Mouse (Mus musculus) small intestine, adult 2 months (tissue): ENCODE data around the gene Prdx6b. TPM values are rescaled to one million over a fixed set of nuclear protein-coding genes. Genes with fewer than 3 reads are reported as not detected.

Experiments used
- H3K27ac ChIP-seq: fragments of 200-500 bp; 2 replicates; pipeline ENCODE4 v1.5.1; 2012; ENCODE audit warnings: low read depth, low read length, control low read depth, inconsistent platforms; ENCODE audit not compliant: insufficient read depth
- H3K27me3 ChIP-seq: fragments of 200-500 bp; 2 replicates; pipeline ENCODE4 v1.6.1; 2012; ENCODE audit warnings: mild to moderate bottlenecking, moderate library complexity, low read length, inconsistent platforms; ENCODE audit not compliant: control insufficient read depth, insufficient read depth
- H3K36me3 ChIP-seq: fragments of 200-500 bp; 2 replicates; pipeline ENCODE4 v1.6.1; 2012; ENCODE audit warnings: mild to moderate bottlenecking, low read length, control low read depth, inconsistent platforms; ENCODE audit not compliant: control insufficient read depth, insufficient read depth
- H3K4me1 ChIP-seq: fragments of 200-500 bp; 2 replicates; pipeline ENCODE4 v1.6.1; 2012; ENCODE audit warnings: low read length, inconsistent platforms, mixed read lengths; ENCODE audit not compliant: control insufficient read depth, insufficient read depth, insufficient read length
- H3K4me3 ChIP-seq: fragments of 200-500 bp; 2 replicates; pipeline ENCODE4 v1.5.1; 2012; ENCODE audit warnings: low read depth, mild to moderate bottlenecking, control low read depth, inconsistent platforms, low read length, moderate library complexity
- CTCF ChIP-seq: fragments of 200-500 bp; IDR thresholded peaks from 2 replicates; pipeline ENCODE4 v1.5.1; 2012; ENCODE audit warnings: low read depth, mild to moderate bottlenecking, control low read depth, inconsistent platforms, low read length, moderate library complexity, mixed read lengths; ENCODE audit not compliant: insufficient replicate concordance, insufficient read length; ENCODE audit errors: extremely low read depth
- POLR2A ChIP-seq: fragments of 200-500 bp; IDR thresholded peaks from 2 replicates; pipeline ENCODE4 v1.6.1; 2012; ENCODE audit warnings: low read depth, mild to moderate bottlenecking, control low read depth, inconsistent platforms, low read length, moderate library complexity
- WGBS: fragments of 180-500 bp; shearing (Covaris S2); methylation state at CpG from one replicate; pipeline ENCODE4 v1.1.7; 2018; 5-methylcytosine and 5-hydroxymethylcytosine counted together
- polyA plus RNA-seq: library from polyadenylated mRNA; depleted of rRNA; stranded (reverse); fragments of >200 nt; gene quantifications from 2 replicates; pipeline ENCODE4 v1.2.3, GENCODE M21; 2012

Prdx6b gene
- polyA plus RNA-seq, 1 experiment = not detected

GRCm38 (mm10) chr2:80273038-80273437, 19.2 kb upstream of the Prdx6b start:
- no peaks in the 10 kb centered on the region for H3K27me3 ChIP-seq
- no peak overlapping the region for H3K4me3 ChIP-seq
- no peak overlapping the region for H3K27ac ChIP-seq
- no peaks in the 10 kb centered on the region for H3K36me3 ChIP-seq
- TF ChIP-seq POLR2A = no peak
- no peaks in the 10 kb centered on the region for H3K4me1 ChIP-seq
- 77% methylated on average over 3 of the region's 3 CpGs for WGBS

DNA sequence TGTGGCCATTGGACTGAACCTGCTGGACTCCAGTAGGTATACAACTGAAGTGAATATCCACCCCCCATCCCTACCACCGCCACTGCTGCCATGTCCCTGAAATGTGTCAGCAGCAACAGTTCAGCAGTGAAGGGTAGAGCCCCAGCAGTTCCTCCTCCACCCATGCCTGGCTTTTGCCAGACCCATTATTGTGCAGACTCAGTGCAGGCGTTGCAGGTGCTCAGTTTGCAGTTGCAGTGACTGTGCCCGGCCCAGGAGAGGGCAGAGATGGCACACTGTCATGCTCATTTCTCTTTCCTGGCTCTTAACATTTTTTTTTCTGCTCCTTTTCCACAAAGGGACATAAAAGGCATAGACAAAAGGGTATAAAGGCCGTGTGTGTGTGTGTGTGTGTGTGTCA, 18.5 kb upstream of the Prdx6b start:
- no peaks in the 10 kb centered on the region for H3K4me1 ChIP-seq
- WGBS = 60% methylated on average over 4 of the region's 4 CpGs
- H3K4me3 ChIP-seq = no peak overlapping the region
- H3K27ac ChIP-seq = no peak overlapping the region
- H3K36me3 ChIP-seq = no peaks in the 10 kb centered on the region
- no peak for TF ChIP-seq CTCF
- no peak for TF ChIP-seq POLR2A
- no peaks in the 10 kb centered on the region for H3K27me3 ChIP-seq

- TF ChIP-seq CTCF = no peak
- no peak for TF ChIP-seq POLR2A
- no peaks in the 10 kb centered on the region for H3K27me3 ChIP-seq
- H3K27ac ChIP-seq = no peak overlapping the region
- WGBS = 42% methylated on average over 2 of the region's 2 CpGs
- H3K4me3 ChIP-seq = no peak overlapping the region
- H3K4me1 ChIP-seq = no peaks in the 10 kb centered on the region
- no peaks in the 10 kb centered on the region for H3K36me3 ChIP-seq
Observed at GRCm38 (mm10) chr2:80275136-80275535, 17.1 kb upstream of the Prdx6b start.

DNA sequence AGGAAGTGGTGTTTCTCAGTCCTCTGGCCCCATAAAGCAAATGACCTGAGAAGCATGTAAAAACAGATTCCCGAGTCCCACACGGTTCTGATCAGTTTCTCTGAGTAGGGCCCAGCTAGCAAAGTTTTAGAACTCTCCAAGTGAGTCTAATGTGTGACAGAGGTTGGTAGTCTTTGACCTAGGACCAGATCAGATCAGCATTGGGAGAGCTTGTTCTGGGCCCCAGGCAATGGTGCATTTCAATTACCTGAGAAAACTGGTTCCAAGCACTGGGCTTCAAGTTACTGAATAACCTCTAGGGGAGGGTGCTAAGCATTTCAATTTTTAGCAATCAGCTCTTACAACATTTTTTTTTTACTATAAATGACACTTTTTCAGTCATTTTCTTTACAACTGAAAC, 10.1 kb upstream of the Prdx6b start:
- Histone ChIP-seq H3K27ac (no peak overlapping the region), H3K27me3 (no peaks in the 10 kb centered on the region), H3K4me3 (no peak overlapping the region), H3K4me1 (no peaks in the 10 kb centered on the region), H3K36me3 (no peaks in the 10 kb centered on the region)
- 72% methylated on average over 2 of the region's 2 CpGs for WGBS
- TF ChIP-seq POLR2A = no peak
- no peak for TF ChIP-seq CTCF

DNA sequence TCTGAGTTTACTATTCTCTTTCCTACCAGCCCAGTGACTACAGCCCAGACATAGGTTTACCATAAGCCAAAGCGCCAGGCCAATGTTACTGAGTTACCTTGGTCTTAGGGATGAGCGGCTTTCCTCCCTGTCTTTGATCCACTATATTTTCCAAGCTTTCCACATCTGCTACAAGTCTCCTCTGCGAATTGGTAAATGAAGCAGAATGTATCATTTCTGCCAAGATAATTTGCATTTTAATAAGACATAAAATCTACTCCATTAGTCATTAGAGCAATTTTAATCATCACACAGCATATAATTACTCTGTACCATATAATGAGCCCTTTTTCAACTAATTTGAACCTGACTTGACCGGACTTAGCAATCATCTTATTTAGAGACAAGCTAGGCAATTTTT, 5.9 kb upstream of the Prdx6b start:
- Histone ChIP-seq H3K4me1 (no peaks in the 10 kb centered on the region), H3K4me3 (no peak overlapping the region), H3K36me3 (no peaks in the 10 kb centered on the region), H3K27ac (no peak overlapping the region), H3K27me3 (no peaks in the 10 kb centered on the region)
- TF ChIP-seq POLR2A (no peak), CTCF (no peak)
- 90% methylated on average over 4 of the region's 4 CpGs for WGBS

DNA sequence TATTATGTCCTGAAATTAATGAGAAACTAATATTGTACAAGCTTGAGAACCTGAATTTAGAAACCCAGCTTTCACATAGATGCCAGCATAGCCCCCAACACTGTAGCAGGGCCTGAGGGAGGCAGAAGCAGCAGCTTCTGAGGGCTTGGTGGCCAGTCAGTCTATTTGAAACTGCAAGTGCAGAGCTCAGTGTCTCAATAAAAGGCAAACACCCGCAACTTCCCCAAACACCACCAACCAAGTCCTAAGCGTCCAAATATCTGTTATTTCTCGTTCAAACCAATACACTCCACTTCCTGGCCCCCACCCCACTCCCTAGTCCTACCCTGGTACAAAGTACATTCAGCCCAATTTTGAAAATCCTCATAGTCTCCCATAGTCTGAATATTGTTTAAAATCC, 6.1 kb downstream of the Prdx6b start:
- no peak for TF ChIP-seq POLR2A
- no peak for TF ChIP-seq CTCF
- no peaks in the 10 kb centered on the region for H3K27me3 ChIP-seq
- H3K4me1 ChIP-seq = no peaks in the 10 kb centered on the region
- no peaks in the 10 kb centered on the region for H3K36me3 ChIP-seq
- no peak overlapping the region for H3K4me3 ChIP-seq
- no peak overlapping the region for H3K27ac ChIP-seq
- WGBS = 40% methylated on average over 3 of the region's 3 CpGs

DNA sequence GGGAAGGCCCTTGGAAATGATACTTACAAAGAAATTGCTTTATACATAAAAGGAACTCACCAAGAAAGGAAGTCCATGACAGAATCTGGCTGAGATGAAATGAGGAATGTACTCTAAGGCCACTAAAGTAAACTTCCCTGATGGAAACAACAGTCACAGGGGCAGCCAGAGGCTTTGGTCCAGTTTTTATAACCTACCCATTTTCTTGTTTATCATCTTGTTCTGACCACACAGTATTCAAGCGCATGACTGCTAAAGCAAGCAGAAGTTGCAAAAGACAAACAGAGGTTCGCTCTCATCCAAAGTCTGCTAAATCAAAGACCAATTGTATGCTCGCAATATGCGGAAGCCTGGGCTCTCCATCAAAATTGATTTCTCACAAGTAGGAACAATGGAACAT, 8.5 kb downstream of the Prdx6b start:
- H3K4me1 ChIP-seq = no peaks in the 10 kb centered on the region
- WGBS = 47% methylated on average over 4 of the region's 4 CpGs
- H3K27me3 ChIP-seq = no peaks in the 10 kb centered on the region
- H3K27ac ChIP-seq = no peak overlapping the region
- H3K36me3 ChIP-seq = no peaks in the 10 kb centered on the region
- no peak for TF ChIP-seq CTCF
- no peak for TF ChIP-seq POLR2A
- no peak overlapping the region for H3K4me3 ChIP-seq

GRCm38 (mm10) chr2:80303957-80304356, 11.7 kb downstream of the Prdx6b start:
- no peaks in the 10 kb centered on the region for H3K36me3 ChIP-seq
- 84% methylated on average over 2 of the region's 2 CpGs for WGBS
- no peak overlapping the region for H3K4me3 ChIP-seq
- no peaks in the 10 kb centered on the region for H3K4me1 ChIP-seq
- H3K27ac ChIP-seq = no peak overlapping the region
- H3K27me3 ChIP-seq = no peaks in the 10 kb centered on the region
- TF ChIP-seq CTCF = no peak
- TF ChIP-seq POLR2A = no peak
